15 mouse cellular contexts compared by ENCODE assay signal in the genomic region with DNA sequence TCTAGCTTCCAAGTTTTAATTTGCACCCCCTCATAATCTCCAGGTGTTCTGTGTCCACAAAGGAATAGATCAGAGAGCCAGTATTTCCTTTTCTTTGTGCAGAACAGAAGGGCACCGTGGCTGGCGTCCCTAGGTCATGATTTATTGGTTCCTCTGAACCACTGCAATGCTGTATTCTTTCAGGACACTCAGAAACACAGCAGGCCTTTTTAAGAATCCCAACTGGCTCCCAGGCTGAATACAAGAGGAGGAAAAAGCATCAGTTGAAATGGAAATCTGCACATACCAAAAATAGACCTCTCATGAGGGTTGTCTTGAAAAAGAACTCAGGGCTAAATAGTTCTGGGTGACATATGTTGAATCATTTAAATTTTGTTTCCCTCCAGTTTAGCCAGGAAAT.
DNase-seq lines count a peak whose midpoint lies in the region; ATAC-seq and TF ChIP-seq lines count a peak whose summit lies in the region.
"Had no signal": no experiment of that assay in that cellular context is flagged by ENCODE, and none has a peak within 500 bp of the region (broad histone marks: within the 10 kb centered on the region; RNA-seq: fewer than 3 reads in every experiment).

No protein-coding gene starts in this region.

- ATAC-seq in kidney, postnatal 0 days (replicated peaks; ENCODE audit: low FRiP score, low read depth), result no peak
- ATAC-seq: intestine, embryonic 15.5 days had no signal

- no peaks in the 10 kb centered on the region for H3K9me3 ChIP-seq in kidney, postnatal 0 days (replicated peaks; ENCODE audit: low read length)
- H3K9me3 ChIP-seq in hindbrain, embryonic 10.5 days, result no peaks in the 10 kb centered on the region
- H3K9me3 ChIP-seq: intestine, embryonic 15.5 days had no signal

- TF ChIP-seq CTCF in kidney, postnatal 0 days (IDR thresholded peaks at IDR 0.05; ENCODE audit: low read depth), result no peak

- H3K4me1 ChIP-seq in kidney, postnatal 0 days (replicated peaks; ENCODE audit: insufficient read depth, low read length), result no peaks in the 10 kb centered on the region
- H3K4me1 ChIP-seq in hindbrain, embryonic 10.5 days (replicated peaks), result no peaks in the 10 kb centered on the region
- H3K4me1 ChIP-seq: intestine, embryonic 15.5 days had no signal

- H3K4me2 ChIP-seq in kidney, postnatal 0 days (ENCODE audit: low read length), result no peak overlapping the region
- H3K4me2 ChIP-seq: heart, embryonic 11.5 days; intestine, embryonic 15.5 days had no signal

- DNase-seq in cerebellum, adult 9-10 months, result peak; percentile 29
- DNase-seq in cerebellum, postnatal 4 days (ENCODE audit: low spot score in 2 of 2), result no peak
- peak; percentile 36 for DNase-seq in kidney, postnatal 0 days (ENCODE audit: low spot score)
- no peak for DNase-seq in kidney, adult 8-10 months
- DNase-seq in right cerebral cortex, adult 18-20 months, result peak; percentile 35
- DNase-seq in right cerebral cortex, postnatal 4 days, result no peak
- peak; percentile 13 for DNase-seq in skeletal muscle tissue, adult 2 months (ENCODE audit: low read depth, low spot score)
- no peak for DNase-seq in hindbrain, embryonic 10.5 days (ENCODE audit: low spot score)
- DNase-seq: adrenal gland, adult 8-10 months; cerebellum, postnatal 25 days; heart, postnatal 4 days; lung, adult 18-20 months had no signal

- no peak overlapping the region for H3K9ac ChIP-seq in kidney, postnatal 0 days (ENCODE audit: low read depth, low read length)
- H3K9ac ChIP-seq: intestine, embryonic 15.5 days had no signal

- no peaks in the 10 kb centered on the region for H3K27me3 ChIP-seq in kidney, postnatal 0 days (ENCODE audit: insufficient read depth, low read length)
- no peaks in the 10 kb centered on the region for H3K27me3 ChIP-seq in hindbrain, embryonic 10.5 days (ENCODE audit: insufficient read depth, poor library complexity, severe bottlenecking)
- H3K27me3 ChIP-seq: intestine, embryonic 15.5 days had no signal

- H3K27ac ChIP-seq in kidney, postnatal 0 days, result no peak overlapping the region
- no peak overlapping the region for H3K27ac ChIP-seq in hindbrain, embryonic 10.5 days
- H3K27ac ChIP-seq: intestine, embryonic 15.5 days had no signal

- WGBS in kidney, postnatal 0 days, result 7% methylated on average over 2 of the region's 2 CpGs
- 36% methylated on average over 2 of the region's 2 CpGs for WGBS in hindbrain, embryonic 10.5 days

- H3K4me3 ChIP-seq in kidney, postnatal 0 days (replicated peaks; ENCODE audit: low read depth, low read length), result no peak overlapping the region
- no peak overlapping the region for H3K4me3 ChIP-seq in hindbrain, embryonic 10.5 days
- H3K4me3 ChIP-seq: erythroblast, embryonic 14.5 days; intestine, embryonic 15.5 days had no signal

- no peaks in the 10 kb centered on the region for H3K36me3 ChIP-seq in kidney, postnatal 0 days (ENCODE audit: insufficient read depth, low read length)
- H3K36me3 ChIP-seq in hindbrain, embryonic 10.5 days, result no peaks in the 10 kb centered on the region
- H3K36me3 ChIP-seq: intestine, embryonic 15.5 days had no signal

Comparison
In these comparisons a context has a peak if more than half of its experiments do, and no peak if none do; other contexts are left out.
1. DNase-seq: peak in cerebellum, adult 9-10 months (single experiment), kidney, postnatal 0 days (single experiment), right cerebral cortex, adult 18-20 months (single experiment) and skeletal muscle tissue, adult 2 months (single experiment); none in cerebellum, postnatal 4 days (0 of 2), kidney, adult 8-10 months (0 of 2), right cerebral cortex, postnatal 4 days (single experiment) and hindbrain, embryonic 10.5 days (single experiment).